Mouse (Mus musculus) kidney, adult 18-20 months (tissue): Measurements from ENCODE around the gene Olfr295.

ENCODE experiments used
- DNase-seq: peaks from one replicate; pipeline ENCODE4 v3.0.0; 2021

Gene Olfr295

GRCm38 (mm10) chr7:86583562-86583961 lies at the start of gene Olfr295:
Gene Olfr295 (plus strand): TSS chr7:86583862.
- DNase-seq = no peak

DNA sequence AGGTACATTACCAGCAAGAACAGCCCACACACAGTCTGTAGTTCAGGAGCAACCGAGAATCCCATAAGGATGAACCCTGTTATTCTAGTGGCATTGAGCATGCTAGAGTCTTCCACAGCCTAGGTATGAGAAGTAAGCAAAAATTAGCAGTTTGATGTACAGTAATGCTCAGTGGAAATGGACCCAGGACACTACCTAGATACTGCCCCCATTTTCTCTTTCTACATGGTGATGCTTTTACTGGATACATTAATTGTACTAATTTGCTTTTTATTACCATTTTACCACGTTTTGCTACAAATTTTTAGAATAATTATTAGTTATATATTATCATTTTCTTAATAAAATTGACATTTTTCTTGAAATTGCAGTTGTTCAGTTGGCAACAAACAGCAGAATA lies 32.9 kb downstream of the Olfr295 start, which contains the start of gene Olfr294:
Gene Olfr294, minus strand, starts transcription at position 101 of the 400 bp plus-strand sequence.
- DNase-seq = no peak
